Mouse (Mus musculus) neural tube, embryonic 15.5 days (tissue): ENCODE results near the gene Stat3. TPM values are rescaled to one million over a fixed set of nuclear protein-coding genes. Genes with fewer than 3 reads are reported as not detected.

ENCODE experiments used
- ATAC-seq: fragments of 200-750 bp; cut with Nextera tagmentation; 2 replicates; pipeline ENCODE4 v1.8.0; 2017; ENCODE audit warnings: mild to moderate bottlenecking, moderate TSS enrichment, moderate library complexity; ENCODE audit not compliant: low FRiP score
- H3K27ac ChIP-seq: fragments of 300-500 bp; sonication (generic); replicated peaks from 2 replicates; pipeline ENCODE4 v1.5.1; 2015; ENCODE audit warnings: mild to moderate bottlenecking, inconsistent platforms
- H3K27me3 ChIP-seq: fragments of 300-500 bp; sonication (generic); replicated peaks from 2 replicates; pipeline ENCODE4 v1.6.1; 2015; ENCODE audit warnings: inconsistent platforms
- H3K36me3 ChIP-seq: fragments of 300-500 bp; sonication (generic); 2 replicates; pipeline ENCODE4 v1.6.1; 2015; ENCODE audit warnings: inconsistent platforms
- H3K4me1 ChIP-seq: fragments of 300-500 bp; sonication (generic); 2 replicates; pipeline ENCODE4 v1.6.1; 2015; ENCODE audit warnings: inconsistent platforms
- H3K4me2 ChIP-seq: fragments of 300-500 bp; sonication (generic); 2 replicates; pipeline ENCODE4 v1.6.1; 2015; ENCODE audit warnings: inconsistent platforms, mild to moderate bottlenecking, moderate library complexity
- H3K4me3 ChIP-seq: fragments of 300-500 bp; sonication (generic); replicated peaks from 2 replicates; pipeline ENCODE4 v1.5.1; 2015; ENCODE audit warnings: mild to moderate bottlenecking, inconsistent platforms
- H3K9ac ChIP-seq: fragments of 300-500 bp; sonication (generic); replicated peaks from 2 replicates; pipeline ENCODE4 v1.6.1; 2015; ENCODE audit warnings: mild to moderate bottlenecking, inconsistent platforms
- H3K9me3 ChIP-seq: fragments of 300-500 bp; sonication (generic); replicated peaks from 2 replicates; pipeline ENCODE4 v1.6.1; 2016; ENCODE audit warnings: inconsistent platforms
- WGBS: fragments of 180-500 bp; shearing (Covaris S2); methylation state at CpG from one replicate; pipeline ENCODE4 v1.1.7; 2015; ENCODE audit warnings: mixed read lengths; 5-methylcytosine and 5-hydroxymethylcytosine counted together
- polyA plus RNA-seq: library from polyadenylated mRNA; unstranded; fragments of >200 nt; fragmentation: Nextera tagmentation; extraction: Ambion mirVana; gene quantifications from 2 replicates; pipeline ENCODE4 v1.2.1, GENCODE M21; 2015

The Stat3 gene
- polyA plus RNA-seq, 1 experiment from 2014 or later, result 57.9 TPM

- H3K4me3 ChIP-seq, result no peak overlapping the region
- H3K4me1 ChIP-seq, result peaks cover 7% of the 10 kb centered on the region
- no peaks in the 10 kb centered on the region for H3K27me3 ChIP-seq
- H3K9me3 ChIP-seq, result no peaks in the 10 kb centered on the region
- WGBS, result 34% methylated on average over 4 of the region's 4 CpGs
- 0 out of 2 replicates have a peak overlapping the region, but pooled peaks have one; percentile 13 for H3K27ac ChIP-seq
- H3K36me3 ChIP-seq, result no peaks in the 10 kb centered on the region
- H3K9ac ChIP-seq, result no peak overlapping the region
- no peak for ATAC-seq
- no peak overlapping the region for H3K4me2 ChIP-seq
Measured at GRCm38 (mm10) chr11:100946862-100947261, 7.5 kb upstream of the Stat3 start.

DNA sequence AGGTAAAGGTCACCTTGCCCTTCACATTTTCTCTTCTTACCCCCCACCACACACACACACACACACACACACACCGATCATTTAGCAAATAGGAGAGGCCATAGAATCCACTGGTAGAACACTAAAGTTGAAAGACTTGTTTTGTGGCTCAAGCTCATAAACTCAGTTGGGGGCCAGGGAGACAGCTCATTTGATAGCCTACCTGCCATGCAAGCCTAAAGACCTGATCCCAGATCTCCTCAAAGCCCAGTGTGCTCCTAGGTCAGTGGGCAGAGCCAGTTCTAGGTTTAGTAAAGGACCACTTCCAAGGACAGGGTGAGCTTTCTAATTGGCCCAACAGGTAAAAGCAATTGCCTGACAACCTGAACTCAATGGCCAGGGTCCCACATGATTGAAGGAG lies 3.0 kb upstream of the Stat3 start:
- Histone ChIP-seq H3K27ac (no peak overlapping the region), H3K9me3 (no peaks in the 10 kb centered on the region), H3K9ac (no peak overlapping the region), H3K27me3 (no peaks in the 10 kb centered on the region), H3K36me3 (no peaks in the 10 kb centered on the region), H3K4me3 (no peak overlapping the region), H3K4me2 (no peak overlapping the region), H3K4me1 (peaks cover 18% of the 10 kb centered on the region)
- WGBS, result 45% methylated on average over 1 of the region's 1 CpGs
- ATAC-seq, result no peak

- Histone ChIP-seq H3K4me2 (peak overlapping the region; percentile 73), H3K9ac (peak overlapping the region; percentile 79), H3K4me1 (peaks cover 27% of the 10 kb centered on the region), H3K36me3 (no peaks in the 10 kb centered on the region), H3K27ac (peak overlapping the region; percentile 89), H3K9me3 (no peaks in the 10 kb centered on the region), H3K27me3 (no peaks in the 10 kb centered on the region), H3K4me3 (peak overlapping the region; percentile 98)
- peak; percentile 10 for ATAC-seq
- under 1% methylated on average over 48 of the region's 48 CpGs for WGBS
Measured at GRCm38 (mm10) chr11:100938711-100939511, 429 bp downstream of the Stat3 start.

GRCm38 (mm10) chr11:100938112-100938511 lies 1.2 kb downstream of the Stat3 start:
- peak overlapping the region; percentile 89 for H3K27ac ChIP-seq
- ATAC-seq, result no peak
- peaks cover 27% of the 10 kb centered on the region for H3K4me1 ChIP-seq
- H3K36me3 ChIP-seq, result no peaks in the 10 kb centered on the region
- H3K27me3 ChIP-seq, result no peaks in the 10 kb centered on the region
- peak overlapping the region; percentile 73 for H3K4me2 ChIP-seq
- peak overlapping the region; percentile 98 for H3K4me3 ChIP-seq
- 0 out of 2 replicates have a peak overlapping the region, but pooled peaks have one; percentile 28 for H3K9ac ChIP-seq
- 10% methylated on average over 5 of the region's 5 CpGs for WGBS
- H3K9me3 ChIP-seq, result no peaks in the 10 kb centered on the region

- Histone ChIP-seq H3K27ac (no peak overlapping the region), H3K4me1 (peaks cover 27% of the 10 kb centered on the region), H3K27me3 (no peaks in the 10 kb centered on the region), H3K4me2 (peak overlapping the region; percentile 73), H3K4me3 (peak overlapping the region; percentile 98), H3K9ac (no peak overlapping the region), H3K36me3 (no peaks in the 10 kb centered on the region), H3K9me3 (no peaks in the 10 kb centered on the region)
- 56% methylated on average over 4 of the region's 4 CpGs for WGBS
- ATAC-seq, result no peak
Measured at GRCm38 (mm10) chr11:100937295-100937694, 2.0 kb downstream of the Stat3 start.

DNA sequence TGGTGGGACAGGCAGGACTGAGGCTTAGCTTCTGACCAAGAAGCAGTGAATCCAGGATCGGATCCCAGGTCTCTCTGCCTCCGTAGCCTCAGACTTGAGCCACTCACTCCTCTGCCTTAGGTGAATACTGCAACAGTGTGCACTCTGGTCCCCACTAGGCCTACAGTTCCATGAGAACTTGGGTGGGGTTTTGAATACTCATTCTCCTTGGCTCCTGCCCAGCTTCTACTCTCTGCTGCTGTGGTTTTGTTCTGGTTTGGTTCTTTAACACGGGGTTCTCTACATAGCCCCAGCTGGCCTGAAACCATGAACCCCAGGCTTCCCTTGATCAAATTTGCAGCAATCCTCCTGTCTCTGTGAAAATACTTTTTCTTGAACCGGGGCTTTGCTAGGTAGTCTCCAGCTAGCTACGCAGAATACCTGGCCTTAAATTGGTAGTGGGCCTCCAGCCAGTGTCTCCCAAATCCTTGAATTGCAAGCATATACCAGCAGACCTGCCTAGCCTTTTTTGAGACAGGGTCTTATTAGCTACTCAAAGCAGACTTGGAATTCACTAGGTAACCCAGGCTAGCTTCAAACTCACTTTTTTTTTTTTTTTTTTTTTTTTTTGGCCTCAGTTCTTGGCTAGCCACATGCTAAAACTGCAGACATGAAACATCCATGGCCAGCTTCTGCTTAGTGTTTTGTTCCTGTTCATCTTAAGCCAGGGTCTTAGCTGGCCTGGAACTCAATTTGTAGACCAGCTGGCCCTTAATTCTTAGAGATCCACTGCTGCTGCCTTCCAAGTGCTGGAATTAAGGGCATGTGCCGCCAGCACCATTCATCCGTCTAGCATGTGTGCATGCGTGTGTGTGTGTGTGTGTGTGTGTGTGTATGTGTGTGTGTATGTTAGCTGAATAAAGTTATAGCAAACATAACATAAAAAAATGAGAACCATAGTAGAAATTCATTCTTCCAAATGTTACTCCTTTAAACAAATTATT lies 3.7 kb downstream of the Stat3 start:
- H3K9ac ChIP-seq, result no peak overlapping the region
- peaks cover 29% of the 10 kb centered on the region for H3K4me1 ChIP-seq

GRCm38 (mm10) chr11:100931254-100931921 lies 8.0 kb downstream of the Stat3 start:
- Histone ChIP-seq H3K36me3 (no peaks in the 10 kb centered on the region), H3K9me3 (no peaks in the 10 kb centered on the region), H3K9ac (no peak overlapping the region), H3K4me3 (no peak overlapping the region), H3K27me3 (no peaks in the 10 kb centered on the region), H3K4me2 (peak overlapping the region; percentile 20; the same call in 1 of the 2 replicates), H3K27ac (no peak overlapping the region), H3K4me1 (peaks cover 6% of the 10 kb centered on the region; the same call in 1 of the 2 replicates)
- no peak for ATAC-seq
- WGBS, result 46% methylated on average over 12 of the region's 12 CpGs

More for the DNA sequence above, 3.7 kb downstream of the Stat3 start:
- Histone ChIP-seq H3K9me3 (no peaks in the 10 kb centered on the region), H3K27ac (no peak overlapping the region), H3K4me2 (no peak overlapping the region), H3K4me3 (no peak overlapping the region), H3K36me3 (no peaks in the 10 kb centered on the region), H3K27me3 (no peaks in the 10 kb centered on the region)
- 78% methylated on average over 8 of the region's 8 CpGs for WGBS
- no peak for ATAC-seq

DNA sequence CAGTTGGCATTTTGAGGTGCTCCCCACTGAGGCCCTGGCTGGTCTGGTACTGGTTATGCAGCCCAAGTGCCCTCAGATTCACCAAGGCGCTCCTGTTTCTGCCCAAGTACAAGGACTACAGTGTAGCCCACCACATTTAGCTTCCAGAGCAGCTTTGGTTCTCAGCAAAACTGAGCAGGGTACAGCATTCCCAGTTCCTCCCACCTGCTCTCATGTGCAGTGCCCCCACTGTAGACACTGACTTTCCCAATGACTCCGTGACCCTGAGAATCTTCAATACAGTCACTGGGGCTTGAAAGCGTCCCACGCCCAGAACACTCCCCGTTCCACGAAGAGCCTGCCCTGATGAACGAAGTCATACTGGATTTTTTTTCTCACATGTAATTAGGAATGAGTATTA lies 8.7 kb downstream of the Stat3 start:
- 67% methylated on average over 7 of the region's 7 CpGs for WGBS
- no peaks in the 10 kb centered on the region for H3K27me3 ChIP-seq
- H3K27ac ChIP-seq, result no peak overlapping the region
- H3K4me2 ChIP-seq, result no peak overlapping the region
- no peaks in the 10 kb centered on the region for H3K9me3 ChIP-seq
- H3K4me3 ChIP-seq, result no peak overlapping the region
- no peak for ATAC-seq
- no peaks in the 10 kb centered on the region for H3K36me3 ChIP-seq
- H3K9ac ChIP-seq, result no peak overlapping the region
- H3K4me1 ChIP-seq, result 0 out of 2 replicates have a peak, but pooled peaks cover 4% of the 10 kb centered on the region

DNA sequence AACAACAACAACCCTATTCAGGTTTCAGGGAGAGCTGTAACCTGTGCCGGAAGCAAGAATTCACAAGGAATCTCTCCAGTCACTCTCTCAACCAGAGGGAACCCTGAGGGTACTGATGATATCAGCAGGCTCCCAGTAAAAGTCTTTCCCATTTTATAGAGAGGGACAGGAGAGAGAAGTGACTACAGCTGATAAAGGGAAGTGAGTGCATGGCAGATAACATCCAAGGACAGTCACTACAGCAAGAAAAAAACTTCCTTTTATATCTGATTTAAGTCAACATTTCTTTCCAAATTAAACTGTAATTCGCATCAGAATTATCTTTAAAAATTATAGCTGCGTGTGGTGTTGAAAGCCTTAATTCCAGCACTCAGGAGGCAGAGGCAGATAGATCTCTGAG lies 12.0 kb downstream of the Stat3 start:
- Histone ChIP-seq H3K9ac (no peak overlapping the region), H3K36me3 (no peaks in the 10 kb centered on the region), H3K4me1 (0 out of 2 replicates have a peak, but pooled peaks cover 4% of the 10 kb centered on the region), H3K27ac (no peak overlapping the region), H3K4me2 (no peak overlapping the region), H3K27me3 (no peaks in the 10 kb centered on the region), H3K9me3 (no peaks in the 10 kb centered on the region), H3K4me3 (no peak overlapping the region)
- ATAC-seq, result no peak
- WGBS, result 96% methylated on average over 3 of the region's 3 CpGs

DNA sequence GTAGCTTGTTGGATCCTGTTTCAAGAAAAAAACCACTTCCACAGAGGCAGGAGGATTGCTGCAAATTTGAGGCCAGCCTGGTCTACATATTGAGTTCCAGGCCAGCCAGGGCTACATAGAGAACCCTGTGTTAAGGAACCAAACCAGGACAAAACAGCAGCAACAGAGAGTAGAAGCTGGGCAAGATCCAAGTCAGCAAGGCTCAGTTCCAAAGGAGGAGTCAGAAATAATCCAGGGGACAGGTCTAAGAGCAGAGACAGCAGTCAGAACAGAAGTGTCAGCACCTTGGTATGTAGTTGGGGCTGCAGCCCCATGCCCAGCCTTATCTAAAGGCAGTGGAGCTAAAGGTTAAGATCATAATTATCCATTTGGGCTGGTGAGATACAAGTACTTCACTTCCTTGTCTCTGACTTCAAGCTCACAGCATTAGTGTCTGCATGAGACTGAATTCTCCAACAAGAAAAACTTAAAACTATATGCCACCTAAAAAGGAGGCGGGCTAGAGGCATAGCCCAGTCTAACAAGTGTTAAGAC lies 14.9 kb downstream of the Stat3 start:
- Histone ChIP-seq H3K4me2 (no peak overlapping the region), H3K4me3 (no peak overlapping the region), H3K36me3 (no peaks in the 10 kb centered on the region), H3K27me3 (no peaks in the 10 kb centered on the region), H3K9me3 (no peaks in the 10 kb centered on the region), H3K4me1 (0 out of 2 replicates have a peak, but pooled peaks cover 2% of the 10 kb centered on the region), H3K9ac (no peak overlapping the region), H3K27ac (no peak overlapping the region)
- no peak for ATAC-seq
- WGBS, result 98% methylated on average over 1 of the region's 1 CpGs
